Mouse (Mus musculus) stomach, embryonic 14.5 days (tissue): Measurements from ENCODE around the gene Lonrf2. TPM values are rescaled to one million over a fixed set of nuclear protein-coding genes. Genes with fewer than 3 reads are reported as not detected.

Source experiments
- ATAC-seq: fragments of 200-750 bp; cut with Nextera tagmentation; 2 replicates; pipeline ENCODE4 v1.8.0; 2017; ENCODE audit warnings: low read depth, moderate TSS enrichment; ENCODE audit not compliant: insufficient number of reproducible peaks, insufficient read depth, low FRiP score
- H3K27ac ChIP-seq: fragments of 300-500 bp; sonication (generic); 2 replicates; pipeline ENCODE4 v1.5.1; 2014; ENCODE audit warnings: mild to moderate bottlenecking, low read length, moderate library complexity, mixed read lengths
- H3K27me3 ChIP-seq: fragments of 300-500 bp; sonication (generic); 2 replicates; pipeline ENCODE4 v1.6.1; 2014; ENCODE audit warnings: low read length, control low read depth, mixed read lengths; ENCODE audit not compliant: control insufficient read depth, insufficient read depth
- H3K36me3 ChIP-seq: fragments of 300-500 bp; sonication (generic); 2 replicates; pipeline ENCODE4 v1.6.1; 2014; ENCODE audit warnings: mild to moderate bottlenecking, control low read depth, low read length, moderate library complexity, mixed read lengths; ENCODE audit not compliant: control insufficient read depth, insufficient read depth
- H3K4me1 ChIP-seq: fragments of 300-500 bp; sonication (generic); 2 replicates; pipeline ENCODE4 v1.6.1; 2014; ENCODE audit warnings: low read length, control low read depth, mixed read lengths; ENCODE audit not compliant: control insufficient read depth, insufficient read depth
- H3K4me2 ChIP-seq: fragments of 300-500 bp; sonication (generic); replicated peaks from 2 replicates; pipeline ENCODE4 v1.6.1; 2014; ENCODE audit warnings: low read depth, low read length, control low read depth
- H3K4me3 ChIP-seq: fragments of 300-500 bp; sonication (generic); 2 replicates; pipeline ENCODE4 v1.5.1; 2014; ENCODE audit warnings: low read depth, low read length, control low read depth
- H3K9ac ChIP-seq: fragments of 300-500 bp; sonication (generic); replicated peaks from 2 replicates; pipeline ENCODE4 v1.6.1; 2014; ENCODE audit warnings: low read depth, mild to moderate bottlenecking, control low read depth, low read length, moderate library complexity, mixed read lengths
- H3K9me3 ChIP-seq: fragments of 300-500 bp; sonication (generic); 2 replicates; pipeline ENCODE4 v1.6.1; 2016; ENCODE audit warnings: low read depth, low read length, control low read depth; ENCODE audit not compliant: control insufficient read depth
- WGBS: fragments of 180-500 bp; shearing (Covaris S2); extraction: QIAGEN DNeasy Blood & Tissue Kit; methylation state at CpG from one replicate; pipeline ENCODE4 v1.1.7; 2014; 5-methylcytosine and 5-hydroxymethylcytosine counted together
- polyA plus RNA-seq: library from polyadenylated mRNA; unstranded; fragments of >200 nt; fragmentation: Nextera tagmentation; extraction: Ambion mirVana; gene quantifications from 2 replicates; pipeline ENCODE4 v1.2.1, GENCODE M21; 2014

Gene Lonrf2
- polyA plus RNA-seq, 1 experiment from 2014 or later: 2.0 TPM

DNA sequence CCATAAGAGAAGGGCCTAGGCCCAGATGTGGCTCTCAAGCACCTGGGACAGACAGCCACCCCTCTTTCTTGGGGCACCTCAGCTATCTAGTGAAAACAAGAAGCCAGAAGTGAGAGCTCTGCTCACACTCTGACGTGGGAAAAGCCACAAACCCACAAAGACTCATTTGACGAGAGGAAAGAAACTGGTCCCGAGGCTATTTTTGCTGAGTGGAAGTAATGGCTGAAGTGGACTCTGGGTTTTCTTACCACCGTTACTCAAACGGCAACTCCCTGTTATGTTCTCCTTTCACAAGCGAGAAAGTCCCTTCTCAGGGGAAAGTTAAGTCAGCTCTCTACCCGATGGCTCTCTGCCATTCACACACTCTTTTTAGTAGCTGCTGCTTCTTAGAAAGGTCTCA is 59.0 kb downstream of the Lonrf2 start:
- Histone ChIP-seq H3K27ac (no peak overlapping the region), H3K9me3 (no peaks in the 10 kb centered on the region), H3K4me2 (no peak overlapping the region), H3K4me1 (no peaks in the 10 kb centered on the region), H3K4me3 (no peak overlapping the region), H3K27me3 (no peaks in the 10 kb centered on the region), H3K9ac (no peak overlapping the region), H3K36me3 (no peaks in the 10 kb centered on the region)
- 74% methylated on average over 7 of the region's 7 CpGs for WGBS
- ATAC-seq: no peak

DNA sequence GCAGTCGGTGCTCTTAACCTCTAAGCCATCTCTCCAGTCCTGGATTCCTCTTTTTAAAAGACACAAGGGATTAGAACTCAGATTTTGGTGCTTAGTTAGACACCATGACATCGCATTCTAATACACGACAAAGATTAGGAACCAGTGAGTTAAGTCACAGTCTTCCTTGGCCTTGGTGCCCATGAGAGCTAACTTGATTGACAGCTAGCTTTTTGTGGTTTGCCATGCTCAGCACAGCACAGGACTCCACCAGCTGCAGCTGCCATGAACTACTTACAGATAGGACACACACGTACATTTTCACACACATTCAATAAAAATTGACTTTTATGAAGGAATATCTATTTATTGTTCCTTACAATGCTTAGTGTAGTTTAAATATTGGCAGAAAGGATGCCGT is 60.8 kb downstream of the Lonrf2 start:
- no peak for ATAC-seq
- 95% methylated on average over 5 of the region's 5 CpGs for WGBS
- no peaks in the 10 kb centered on the region for H3K36me3 ChIP-seq
- no peak overlapping the region for H3K4me2 ChIP-seq
- H3K4me1 ChIP-seq: no peaks in the 10 kb centered on the region
- H3K27me3 ChIP-seq: no peaks in the 10 kb centered on the region
- no peaks in the 10 kb centered on the region for H3K9me3 ChIP-seq
- H3K9ac ChIP-seq: no peak overlapping the region
- no peak overlapping the region for H3K27ac ChIP-seq
- H3K4me3 ChIP-seq: no peak overlapping the region

GRCm38 (mm10) chr1:38770676-38771075 is 65.8 kb downstream of the Lonrf2 start:
- H3K4me3 ChIP-seq: no peak overlapping the region
- no peaks in the 10 kb centered on the region for H3K9me3 ChIP-seq
- H3K27me3 ChIP-seq: no peaks in the 10 kb centered on the region
- H3K27ac ChIP-seq: no peak overlapping the region
- WGBS: 72% methylated on average over 3 of the region's 3 CpGs
- ATAC-seq: no peak
- no peaks in the 10 kb centered on the region for H3K36me3 ChIP-seq
- peaks cover 20% of the 10 kb centered on the region for H3K4me1 ChIP-seq
- no peak overlapping the region for H3K4me2 ChIP-seq
- no peak overlapping the region for H3K9ac ChIP-seq

- Histone ChIP-seq H3K4me2 (no peak overlapping the region), H3K9me3 (no peaks in the 10 kb centered on the region), H3K27ac (no peak overlapping the region), H3K27me3 (no peaks in the 10 kb centered on the region), H3K4me1 (peaks cover 23% of the 10 kb centered on the region), H3K36me3 (no peaks in the 10 kb centered on the region), H3K4me3 (no peak overlapping the region), H3K9ac (no peak overlapping the region)
- WGBS: 38% methylated on average over 6 of the region's 6 CpGs
- ATAC-seq: no peak
Observed at GRCm38 (mm10) chr1:38769920-38770319, 66.6 kb downstream of the Lonrf2 start.

DNA sequence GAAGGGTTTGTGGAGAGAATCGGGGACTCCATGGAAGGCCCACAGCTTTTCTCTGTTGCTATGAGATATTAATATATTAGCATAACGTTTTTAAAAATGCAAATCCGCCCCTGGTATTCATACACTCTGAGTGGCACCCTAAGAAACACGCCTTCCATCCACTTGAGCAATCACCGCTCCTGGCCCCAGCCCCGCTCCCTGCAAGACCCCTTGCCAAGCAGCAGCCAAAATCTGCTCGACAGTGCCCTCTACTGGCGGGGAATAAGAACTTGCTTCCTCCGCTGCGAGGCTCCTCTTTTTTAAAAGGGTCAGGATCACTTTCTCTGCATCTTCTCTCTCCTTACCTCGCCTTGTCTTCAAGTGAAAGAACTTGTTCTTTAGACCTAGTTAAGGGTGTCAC is 68.7 kb downstream of the Lonrf2 start:
- peaks cover 26% of the 10 kb centered on the region for H3K4me1 ChIP-seq

DNA sequence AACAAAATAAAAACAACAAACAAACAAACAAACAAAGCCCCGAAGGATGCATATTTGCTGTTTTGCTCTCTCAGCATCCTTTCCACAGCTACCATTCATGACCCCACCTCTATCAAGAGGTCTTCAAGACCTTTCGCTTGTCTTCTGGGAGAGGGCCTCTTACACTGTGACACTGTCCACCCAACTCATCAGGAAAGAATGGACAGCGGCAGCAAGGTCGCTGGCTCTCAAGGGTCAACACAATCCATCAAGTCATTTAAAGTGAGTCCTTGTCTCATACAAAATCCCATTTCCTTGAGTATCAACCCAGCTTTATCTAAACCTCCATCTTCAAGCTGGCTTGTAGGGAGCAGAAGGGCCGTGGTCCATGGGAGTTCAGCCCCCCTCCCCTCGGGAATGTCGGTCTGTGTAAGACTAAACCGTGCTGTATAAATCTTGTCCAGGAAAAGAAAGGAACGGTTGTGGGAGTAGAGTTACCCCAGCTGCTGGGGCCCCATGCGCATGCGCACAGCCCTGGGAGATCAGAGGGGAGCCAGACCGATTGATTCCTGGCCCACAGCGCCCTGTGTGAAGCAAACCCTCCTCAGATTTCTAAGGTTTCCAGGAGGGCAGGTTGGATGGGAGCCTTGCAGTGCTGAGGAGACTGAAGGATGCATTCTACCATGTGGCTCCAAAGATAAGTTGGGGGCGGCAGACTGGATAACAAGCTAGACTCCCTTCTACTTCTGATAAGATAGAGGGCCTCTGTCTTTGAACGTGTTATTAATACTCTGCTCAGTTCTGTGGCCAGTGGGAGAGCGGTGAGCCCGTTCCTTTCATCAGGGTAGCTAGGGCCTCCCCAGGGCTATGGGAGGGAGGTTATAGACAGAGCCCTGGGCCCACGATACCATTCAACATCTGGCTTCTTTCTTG is 69.6 kb downstream of the Lonrf2 start:
- WGBS: 14% methylated on average over 18 of the region's 18 CpGs
- Histone ChIP-seq H3K4me1 (peaks cover 26% of the 10 kb centered on the region), H3K27me3 (no peaks in the 10 kb centered on the region), H3K9me3 (no peaks in the 10 kb centered on the region), H3K4me2 (peak overlapping the region; percentile 45), H3K4me3 (peak overlapping the region; percentile 27), H3K27ac (peak overlapping the region; percentile 87), H3K36me3 (no peaks in the 10 kb centered on the region), H3K9ac (peak overlapping the region; percentile 4; the same call in 1 of the 2 replicates)
- ATAC-seq: peak; percentile 88

More for the DNA sequence above, 68.7 kb downstream of the Lonrf2 start:
- peak overlapping the region; percentile 87 for H3K27ac ChIP-seq
- peak overlapping the region; percentile 27 for H3K4me3 ChIP-seq
- H3K4me2 ChIP-seq: peak overlapping the region; percentile 45
- H3K36me3 ChIP-seq: no peaks in the 10 kb centered on the region
- no peaks in the 10 kb centered on the region for H3K9me3 ChIP-seq
- H3K9ac ChIP-seq: no peak overlapping the region; the same call in 1 of the 2 replicates
- 10% methylated on average over 11 of the region's 11 CpGs for WGBS
- H3K27me3 ChIP-seq: no peaks in the 10 kb centered on the region
- no peak for ATAC-seq

DNA sequence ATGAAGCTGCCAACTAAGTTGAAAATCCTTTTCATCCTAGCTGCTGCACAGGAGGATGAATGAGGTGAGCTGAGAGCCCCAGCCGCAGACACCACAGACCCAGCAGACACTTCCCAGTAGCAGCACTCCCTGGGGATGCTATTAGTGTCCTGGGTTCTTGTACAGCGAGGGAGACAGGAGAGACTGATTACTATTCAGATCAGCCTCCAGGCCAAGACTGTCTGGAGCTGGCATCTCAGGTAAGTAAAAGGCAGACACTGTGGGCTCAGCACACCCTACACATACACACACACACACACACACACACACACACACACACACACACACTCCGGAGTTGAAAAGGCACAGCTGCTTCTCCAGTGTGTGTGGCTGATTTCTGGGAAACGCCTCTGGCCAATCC is 70.3 kb downstream of the Lonrf2 start:
- no peaks in the 10 kb centered on the region for H3K9me3 ChIP-seq
- H3K36me3 ChIP-seq: no peaks in the 10 kb centered on the region
- no peak overlapping the region for H3K4me2 ChIP-seq
- 42% methylated on average over 4 of the region's 4 CpGs for WGBS
- H3K27ac ChIP-seq: no peak overlapping the region
- H3K27me3 ChIP-seq: no peaks in the 10 kb centered on the region
- no peak overlapping the region for H3K9ac ChIP-seq
- no peak for ATAC-seq
- H3K4me1 ChIP-seq: peaks cover 26% of the 10 kb centered on the region
- no peak overlapping the region for H3K4me3 ChIP-seq

GRCm38 (mm10) chr1:38763960-38764613 is 72.4 kb downstream of the Lonrf2 start:
- H3K9me3 ChIP-seq: no peaks in the 10 kb centered on the region
- H3K9ac ChIP-seq: no peak overlapping the region
- no peak overlapping the region for H3K27ac ChIP-seq
- peaks cover 31% of the 10 kb centered on the region for H3K4me1 ChIP-seq
- no peak overlapping the region for H3K4me3 ChIP-seq
- H3K36me3 ChIP-seq: no peaks in the 10 kb centered on the region
- H3K4me2 ChIP-seq: no peak overlapping the region
- H3K27me3 ChIP-seq: no peaks in the 10 kb centered on the region
- 65% methylated on average over 10 of the region's 10 CpGs for WGBS
- no peak for ATAC-seq
